In the genomic region with DNA sequence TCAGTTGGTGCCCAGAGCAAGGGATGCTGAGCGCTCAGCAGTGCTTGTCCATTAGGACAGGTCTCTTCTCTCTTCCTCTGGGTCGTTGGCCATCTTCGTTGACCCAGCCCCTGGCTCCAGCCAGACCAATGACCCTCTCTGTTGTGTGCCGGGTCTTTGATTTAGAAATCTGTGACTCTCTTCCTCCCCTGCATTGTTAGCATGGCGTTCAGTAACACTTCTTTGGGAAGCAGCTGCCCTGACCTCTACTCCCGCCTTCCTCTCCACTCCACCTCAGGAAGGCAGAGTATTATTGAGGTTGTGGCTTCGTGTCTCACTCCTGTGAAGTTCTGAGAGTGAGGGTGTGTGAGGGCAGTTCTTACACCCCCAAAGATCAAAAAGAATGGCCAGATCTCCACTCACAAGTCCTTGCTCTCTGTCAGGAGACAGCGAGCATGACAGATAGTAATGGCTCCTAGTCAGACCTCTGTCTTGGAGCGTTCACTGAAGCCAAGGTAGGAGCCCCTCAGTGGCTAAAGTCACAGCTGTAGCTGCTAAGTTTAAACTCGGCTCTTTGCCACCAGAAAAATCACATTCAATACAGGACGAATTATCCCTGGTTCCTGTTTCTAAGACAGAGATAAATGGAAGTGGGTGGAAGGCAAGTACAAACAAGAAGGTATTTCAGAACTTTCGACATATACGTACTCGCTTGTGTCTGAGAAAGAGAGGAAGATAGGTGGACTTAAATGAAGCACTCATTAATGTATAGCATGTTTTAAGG, we compare ENCODE assay signal across 10 mouse cellular contexts. TPM values are rescaled to one million over a fixed set of nuclear protein-coding genes. Genes with fewer than 3 reads are reported as not detected.
DNase-seq lines count a peak whose midpoint lies in the region; ATAC-seq lines count a peak whose summit lies in the region.
"Had no signal": no experiment of that assay in that cellular context is flagged by ENCODE, and none has a peak within 500 bp of the region (broad histone marks: within the 10 kb centered on the region; RNA-seq: fewer than 3 reads in every experiment).

No protein-coding gene starts in this region.

- no peak overlapping the region for H3K4me2 ChIP-seq in embryonic facial prominence, embryonic 15.5 days (replicated peaks)
- H3K4me2 ChIP-seq in liver, embryonic 16.5 days (ENCODE audit: low read depth, low read length), result no peak overlapping the region

- H3K4me3 ChIP-seq in embryonic facial prominence, embryonic 15.5 days (replicated peaks), result no peak overlapping the region
- no peak overlapping the region for H3K4me3 ChIP-seq in liver, embryonic 16.5 days (ENCODE audit: low read depth, low read length)

- no peak for ATAC-seq in embryonic facial prominence, embryonic 15.5 days (ENCODE audit: insufficient number of reproducible peaks, low FRiP score, low TSS enrichment, low read depth)
- peak; percentile 35; the same call in 1 of the 2 replicates for ATAC-seq in liver, embryonic 16.5 days (ENCODE audit: low read depth)

- no peaks in the 10 kb centered on the region for H3K36me3 ChIP-seq in embryonic facial prominence, embryonic 15.5 days
- H3K36me3 ChIP-seq in liver, embryonic 16.5 days (ENCODE audit: control insufficient read depth, insufficient read depth), result no peaks in the 10 kb centered on the region

- H3K27ac ChIP-seq in embryonic facial prominence, embryonic 15.5 days (replicated peaks), result 0 out of 2 replicates have a peak overlapping the region, but pooled peaks have one; percentile 17
- no peak overlapping the region for H3K27ac ChIP-seq in liver, embryonic 16.5 days (ENCODE audit: low read length)

- no peaks in the 10 kb centered on the region for H3K9me3 ChIP-seq in embryonic facial prominence, embryonic 15.5 days (replicated peaks)
- H3K9me3 ChIP-seq in liver, embryonic 16.5 days (replicated peaks; ENCODE audit: control insufficient read depth, low read length), result no peaks in the 10 kb centered on the region

- peak; percentile 11 to 17 for DNase-seq in adrenal gland, postnatal 36 days
- DNase-seq in adrenal gland, postnatal 4 days (ENCODE audit: low spot score in 2 of 2), result no peak
- peak; percentile 38 for DNase-seq in kidney, postnatal 14 days
- DNase-seq in kidney, adult 11 months, result no peak
- no peak for DNase-seq in left cerebral cortex, postnatal 25 days (ENCODE audit: low spot score in 2 of 2)
- no peak for DNase-seq in layer of hippocampus, adult 9-10 months (ENCODE audit: low spot score)
- DNase-seq: gastrocnemius, postnatal 25 days had no signal

- no peaks in the 10 kb centered on the region for H3K4me1 ChIP-seq in embryonic facial prominence, embryonic 15.5 days
- peaks cover 14% of the 10 kb centered on the region for H3K4me1 ChIP-seq in liver, embryonic 16.5 days (ENCODE audit: control insufficient read depth, low read depth, low read length)

- no peak overlapping the region for H3K9ac ChIP-seq in embryonic facial prominence, embryonic 15.5 days
- H3K9ac ChIP-seq in liver, embryonic 16.5 days (ENCODE audit: low read depth, low read length), result no peak overlapping the region

- H3K27me3 ChIP-seq in embryonic facial prominence, embryonic 15.5 days, result no peaks in the 10 kb centered on the region
- no peaks in the 10 kb centered on the region for H3K27me3 ChIP-seq in liver, embryonic 16.5 days (ENCODE audit: control insufficient read depth, insufficient read depth, low read depth, low read length)

- 71% methylated on average over 14 of the region's 14 CpGs for WGBS in embryonic facial prominence, embryonic 15.5 days
- 58% methylated on average over 14 of the region's 14 CpGs for WGBS in liver, embryonic 16.5 days (ENCODE audit: insufficient replicate concordance)

- intact Hi-C loops in left cerebral cortex, postnatal 25 days (cut with DNase I), result no loop called here

RNA-seq across cellular contexts. Expression of a gene that starts 2.7 kb away (rescaled TPM):
- total RNA-seq in adrenal gland, postnatal 36 days (2021), result under 1 TPM; 0.36 to 0.46 TPM
- under 1 TPM; 0.42 to 0.56 TPM for total RNA-seq in adrenal gland, postnatal 4 days (2021)
- 4.9 and 5.0 TPM in 2 replicates for polyA plus RNA-seq in embryonic facial prominence, embryonic 15.5 days (2015; fragmentation: Nextera tagmentation; extraction: Ambion mirVana)
- 1.1 and 1.7 TPM in 2 replicates for polyA plus RNA-seq in liver, embryonic 16.5 days (2015; fragmentation: Nextera tagmentation; extraction: Ambion mirVana)
- 1 to 10 TPM in 1 of 2 experiments, under 1 TPM in 1; 0.96 to 1.7 TPM for total RNA-seq in left cerebral cortex, postnatal 25 days (2021)

RNA-seq across cellular contexts. Expression of a gene that starts 46.7 kb away (rescaled TPM):
- under 1 TPM; 0.23 to 0.26 TPM for total RNA-seq in adrenal gland, postnatal 36 days (2021)
- total RNA-seq in adrenal gland, postnatal 4 days (2021), result under 1 TPM in 1 of 2 experiments, not detected in 1; 0.25 TPM
- 0.21 and 0.43 TPM in 2 replicates for polyA plus RNA-seq in embryonic facial prominence, embryonic 15.5 days (2015; fragmentation: Nextera tagmentation; extraction: Ambion mirVana)
- polyA plus RNA-seq in liver, embryonic 16.5 days (2015; fragmentation: Nextera tagmentation; extraction: Ambion mirVana), result 0.27 and 0.34 TPM in 2 replicates
- total RNA-seq in left cerebral cortex, postnatal 25 days (2021), result not detected
- total RNA-seq: gastrocnemius, postnatal 25 days; layer of hippocampus, adult 18-20 months had no signal

Comparison
In these comparisons a context has a peak if more than half of its experiments do, and no peak if none do; other contexts are left out.
1. DNase-seq: peak in adrenal gland, postnatal 36 days (2 of 2) and kidney, postnatal 14 days (single experiment); none in adrenal gland, postnatal 4 days (0 of 2), kidney, adult 11 months (single experiment), left cerebral cortex, postnatal 25 days (0 of 2) and layer of hippocampus, adult 9-10 months (single experiment).